Mouse (Mus musculus) forebrain, embryonic 11.5 days (tissue): ENCODE data around the gene Vps53. TPM values are rescaled to one million over a fixed set of nuclear protein-coding genes. Genes with fewer than 3 reads are reported as not detected.

Experiments
- ATAC-seq: fragments of 200-750 bp; cut with Nextera tagmentation; replicated peaks from 2 replicates; pipeline ENCODE4 v1.8.0; 2017; ENCODE audit warnings: moderate TSS enrichment; ENCODE audit not compliant: low FRiP score
- DNase-seq: peaks from one replicate; pipeline ENCODE4 v3.0.0-alpha.2; 2017; ENCODE audit warnings: low spot score
- H3K27ac ChIP-seq: fragments of 300-500 bp; sonication (generic); 2 replicates; pipeline ENCODE4 v1.5.1; 2014; ENCODE audit warnings: low read depth, low read length
- H3K27me3 ChIP-seq: fragments of 300-500 bp; sonication (generic); 2 replicates; pipeline ENCODE4 v1.6.1; 2014; ENCODE audit warnings: mild to moderate bottlenecking, low read length, mixed read lengths; ENCODE audit not compliant: control insufficient read depth, insufficient read depth
- H3K36me3 ChIP-seq: fragments of 300-500 bp; sonication (generic); 2 replicates; pipeline ENCODE4 v1.6.1; 2014; ENCODE audit warnings: mild to moderate bottlenecking, low read length, moderate library complexity, mixed read lengths; ENCODE audit not compliant: control insufficient read depth, insufficient read depth
- H3K4me1 ChIP-seq: fragments of 300-500 bp; sonication (generic); replicated peaks from 2 replicates; pipeline ENCODE4 v1.6.1; 2014; ENCODE audit warnings: low read length, mixed read lengths; ENCODE audit not compliant: control insufficient read depth, insufficient read depth
- H3K4me2 ChIP-seq: fragments of 300-500 bp; sonication (generic); 2 replicates; pipeline ENCODE4 v1.6.1; 2014; ENCODE audit warnings: low read depth, mild to moderate bottlenecking, low read length, moderate library complexity, mixed read lengths; ENCODE audit not compliant: severe bottlenecking
- H3K4me3 ChIP-seq: fragments of 300-500 bp; sonication (generic); 2 replicates; pipeline ENCODE4 v1.5.1; 2014; ENCODE audit warnings: low read depth, low read length
- H3K9ac ChIP-seq: fragments of 300-500 bp; sonication (generic); 2 replicates; pipeline ENCODE4 v1.6.1; 2014; ENCODE audit warnings: low read length
- H3K9me3 ChIP-seq: fragments of 300-500 bp; sonication (generic); 2 replicates; pipeline ENCODE4 v1.6.1; 2016; ENCODE audit warnings: low read length, mixed read lengths; ENCODE audit not compliant: control insufficient read depth
- WGBS: fragments of 180-500 bp; shearing (Covaris S2); extraction: QIAGEN DNeasy Blood & Tissue Kit; methylation state at CpG from one replicate; pipeline ENCODE4 v1.1.7; 2014; 5-methylcytosine and 5-hydroxymethylcytosine counted together
- polyA plus RNA-seq: library from polyadenylated mRNA; unstranded; fragments of >200 nt; fragmentation: Nextera tagmentation; extraction: Ambion mirVana; gene quantifications from 2 replicates; pipeline ENCODE4 v1.2.1, GENCODE M21; 2014

Gene Vps53
- polyA plus RNA-seq, 1 experiment from 2014 or later, result 43.6 TPM

DNA sequence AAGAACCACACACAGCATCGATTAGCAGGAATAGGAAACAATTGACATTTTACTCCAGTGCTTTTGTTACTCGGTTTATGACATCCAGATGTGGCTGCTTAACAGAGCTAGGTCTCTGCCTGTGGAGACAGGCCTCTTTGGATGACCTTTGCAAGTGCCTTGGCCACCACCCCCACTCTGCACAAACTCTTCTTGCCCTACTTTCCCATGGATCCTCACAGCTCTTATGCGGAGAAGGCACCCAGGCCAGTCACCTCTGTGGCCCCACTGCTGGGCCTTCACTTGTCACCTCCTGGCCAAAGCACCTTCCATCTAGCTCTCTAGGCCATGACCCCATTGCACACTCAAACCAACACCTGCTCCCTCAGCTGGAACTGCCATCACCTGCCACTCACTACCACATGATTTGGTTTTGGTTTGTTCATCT, 95.5 kb downstream of the Vps53 start:
- DNase-seq, result no peak
- H3K27me3 ChIP-seq, result no peaks in the 10 kb centered on the region
- WGBS, result 79% methylated on average over 3 of the region's 3 CpGs

DNA sequence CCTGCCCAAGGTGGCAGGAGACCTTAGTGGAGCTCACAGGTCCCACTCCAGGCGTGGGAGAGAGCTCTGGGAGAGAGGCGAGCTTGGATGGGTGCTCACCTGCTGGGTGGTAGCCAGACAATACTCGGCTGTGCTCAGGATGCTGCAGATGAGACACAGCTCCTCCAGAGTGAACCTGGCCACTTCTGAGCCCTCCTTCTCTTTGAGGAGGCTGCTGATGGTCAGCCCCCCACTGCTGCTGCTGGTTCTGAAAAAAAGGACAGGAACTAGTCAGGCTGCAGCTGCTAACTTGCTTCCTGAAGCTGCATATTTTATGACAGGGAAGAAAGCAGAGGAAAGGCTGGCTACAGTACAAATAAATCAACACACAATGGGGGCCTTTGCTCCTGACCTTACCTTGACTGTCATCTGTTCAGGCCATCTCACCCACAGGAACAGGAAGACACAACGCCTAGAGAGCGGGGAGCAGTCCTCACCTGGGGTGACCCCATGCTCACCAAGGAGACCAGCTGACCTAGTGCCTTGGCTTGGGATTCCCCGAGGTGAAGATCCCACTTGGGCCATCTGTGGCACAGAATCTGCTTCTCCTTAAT, 98.3 kb downstream of the Vps53 start:
- H3K4me3 ChIP-seq, result no peak overlapping the region
- no peaks in the 10 kb centered on the region for H3K4me1 ChIP-seq
- ATAC-seq (no peak), DNase-seq (no peak)
- H3K4me2 ChIP-seq, result no peak overlapping the region
- no peaks in the 10 kb centered on the region for H3K9me3 ChIP-seq
- no peak overlapping the region for H3K9ac ChIP-seq
- H3K27ac ChIP-seq, result no peak overlapping the region
- 87% methylated on average over 6 of the region's 6 CpGs for WGBS
- no peaks in the 10 kb centered on the region for H3K27me3 ChIP-seq
- H3K36me3 ChIP-seq, result peaks cover 2% of the 10 kb centered on the region; the same call in 1 of the 2 replicates

More for the DNA sequence above, 95.5 kb downstream of the Vps53 start:
- peaks cover 2% of the 10 kb centered on the region; the same call in 1 of the 2 replicates for H3K36me3 ChIP-seq
- no peak overlapping the region for H3K27ac ChIP-seq
- no peak overlapping the region for H3K9ac ChIP-seq
- ATAC-seq, result no peak
- H3K4me1 ChIP-seq, result no peaks in the 10 kb centered on the region
- no peaks in the 10 kb centered on the region for H3K9me3 ChIP-seq
- H3K4me2 ChIP-seq, result no peak overlapping the region
- no peak overlapping the region for H3K4me3 ChIP-seq

DNA sequence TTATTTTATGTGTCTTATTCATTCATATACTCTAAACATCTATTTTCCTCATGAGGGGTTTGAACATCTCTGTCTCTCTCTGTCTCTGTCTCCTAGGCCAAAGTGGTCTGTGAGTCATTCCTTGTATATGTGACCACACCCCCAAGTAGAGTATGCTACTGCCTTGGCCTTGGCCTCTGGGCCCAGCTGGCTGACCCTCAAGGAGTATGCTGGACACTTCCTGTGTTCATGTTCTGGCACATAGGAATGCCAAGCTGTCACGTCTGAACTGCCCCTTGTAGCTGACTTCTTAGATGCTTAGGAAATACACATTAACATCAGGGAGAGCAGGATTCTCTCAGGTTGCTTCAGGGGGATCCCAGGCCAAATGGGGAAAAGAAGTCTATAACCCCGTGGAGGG, 99.2 kb downstream of the Vps53 start:
- no peaks in the 10 kb centered on the region for H3K27me3 ChIP-seq
- no peak overlapping the region for H3K4me3 ChIP-seq
- ATAC-seq (no peak), DNase-seq (no peak)
- no peaks in the 10 kb centered on the region for H3K9me3 ChIP-seq
- no peak overlapping the region for H3K9ac ChIP-seq
- no peaks in the 10 kb centered on the region for H3K4me1 ChIP-seq
- no peak overlapping the region for H3K27ac ChIP-seq
- H3K36me3 ChIP-seq, result no peaks in the 10 kb centered on the region; the same call in 1 of the 2 replicates
- no peak overlapping the region for H3K4me2 ChIP-seq
- 71% methylated on average over 2 of the region's 2 CpGs for WGBS

DNA sequence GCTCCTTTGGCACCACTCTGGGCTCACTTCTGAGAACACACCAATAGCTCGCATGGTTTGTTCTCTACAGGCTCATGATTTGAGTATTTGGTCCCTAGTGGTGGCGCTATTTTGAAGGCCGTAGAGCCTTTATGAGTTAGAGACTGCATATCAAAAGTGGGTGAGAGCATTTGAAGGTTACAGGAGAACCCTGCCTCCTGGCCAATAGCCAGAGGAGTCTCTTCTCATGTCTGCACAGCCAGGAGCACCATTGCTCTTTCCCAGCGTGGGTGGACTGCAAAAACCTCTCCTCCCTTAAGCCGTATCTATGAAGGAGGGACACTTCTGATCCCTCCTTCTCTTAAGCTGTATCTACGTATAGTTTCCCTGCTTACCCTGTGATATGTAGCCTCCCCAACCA, 102.1 kb downstream of the Vps53 start:
- DNase-seq (no peak), ATAC-seq (no peak)
- Histone ChIP-seq H3K9me3 (no peaks in the 10 kb centered on the region), H3K36me3 (no peaks in the 10 kb centered on the region; the same call in 1 of the 2 replicates), H3K4me1 (no peaks in the 10 kb centered on the region), H3K9ac (no peak overlapping the region), H3K4me2 (no peak overlapping the region), H3K27me3 (no peaks in the 10 kb centered on the region), H3K4me3 (no peak overlapping the region), H3K27ac (no peak overlapping the region)
- 86% methylated on average over 6 of the region's 6 CpGs for WGBS

DNA sequence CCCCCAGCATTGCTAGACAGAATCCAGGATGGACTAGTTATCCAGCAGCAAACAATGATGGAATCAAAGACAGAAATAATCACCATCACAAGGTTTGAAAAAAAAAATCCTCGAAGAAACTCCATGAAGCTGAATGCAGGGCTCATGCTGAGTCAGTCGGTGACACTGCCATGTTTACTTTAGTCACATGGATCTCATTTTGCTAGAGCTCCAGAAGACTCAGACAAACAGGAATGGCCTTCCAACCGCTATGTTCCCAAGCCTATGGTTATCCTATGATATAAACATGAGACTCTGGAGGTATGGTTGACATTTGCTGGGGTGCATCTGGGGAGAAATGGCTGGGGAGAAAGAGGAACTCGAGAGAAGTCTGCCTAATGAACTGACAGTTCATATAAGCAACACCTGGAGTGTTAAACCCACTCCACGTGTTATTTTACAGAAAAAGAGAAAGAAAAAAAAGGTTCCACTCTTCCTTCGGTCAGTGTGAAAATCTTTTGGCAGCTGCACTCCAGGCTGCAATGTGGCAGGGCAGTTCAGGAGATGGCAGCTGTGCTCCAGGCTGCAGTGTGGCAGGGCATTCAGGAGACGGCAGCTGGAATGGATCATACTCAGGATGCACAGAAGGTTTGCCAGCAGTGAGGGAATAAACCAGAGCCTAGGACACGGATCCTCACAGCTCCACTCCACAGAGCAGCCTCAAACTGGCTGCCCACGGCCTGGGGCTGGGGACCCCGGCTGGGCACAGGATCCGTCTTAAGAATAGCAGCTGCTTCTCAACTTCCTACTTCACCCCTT, 105.0 kb downstream of the Vps53 start:
- Histone ChIP-seq H3K9me3 (no peaks in the 10 kb centered on the region), H3K27me3 (no peaks in the 10 kb centered on the region), H3K9ac (no peak overlapping the region), H3K4me1 (no peaks in the 10 kb centered on the region), H3K4me3 (no peak overlapping the region), H3K4me2 (no peak overlapping the region), H3K27ac (no peak overlapping the region), H3K36me3 (no peaks in the 10 kb centered on the region)
- 74% methylated on average over 11 of the region's 11 CpGs for WGBS
- no peak for ATAC-seq
- no peak for DNase-seq

DNA sequence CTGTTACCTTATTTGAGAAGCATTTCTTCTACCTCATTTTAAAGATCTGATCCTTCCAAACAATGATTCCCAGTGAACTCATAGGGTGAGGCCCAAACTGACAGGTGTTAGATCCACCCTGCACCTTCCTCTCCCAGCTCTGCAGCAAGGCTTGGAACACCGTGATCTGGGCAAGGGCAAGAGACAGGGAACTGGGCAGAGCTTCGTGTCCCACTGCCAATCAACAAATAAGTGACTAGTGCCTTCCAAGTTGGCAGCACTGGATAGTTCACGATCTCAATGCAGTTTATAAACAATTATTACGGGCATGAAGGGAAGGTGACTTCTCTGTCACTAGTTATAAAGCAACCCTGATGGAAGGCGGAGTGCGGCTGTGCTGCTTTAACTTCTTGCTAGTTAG, 109.6 kb downstream of the Vps53 start:
- Histone ChIP-seq H3K9ac (no peak overlapping the region), H3K4me3 (no peak overlapping the region), H3K27me3 (no peaks in the 10 kb centered on the region), H3K4me2 (no peak overlapping the region), H3K36me3 (no peaks in the 10 kb centered on the region), H3K27ac (no peak overlapping the region), H3K9me3 (no peaks in the 10 kb centered on the region), H3K4me1 (no peaks in the 10 kb centered on the region)
- DNase-seq (no peak), ATAC-seq (no peak)
- WGBS, result 92% methylated on average over 6 of the region's 6 CpGs

DNA sequence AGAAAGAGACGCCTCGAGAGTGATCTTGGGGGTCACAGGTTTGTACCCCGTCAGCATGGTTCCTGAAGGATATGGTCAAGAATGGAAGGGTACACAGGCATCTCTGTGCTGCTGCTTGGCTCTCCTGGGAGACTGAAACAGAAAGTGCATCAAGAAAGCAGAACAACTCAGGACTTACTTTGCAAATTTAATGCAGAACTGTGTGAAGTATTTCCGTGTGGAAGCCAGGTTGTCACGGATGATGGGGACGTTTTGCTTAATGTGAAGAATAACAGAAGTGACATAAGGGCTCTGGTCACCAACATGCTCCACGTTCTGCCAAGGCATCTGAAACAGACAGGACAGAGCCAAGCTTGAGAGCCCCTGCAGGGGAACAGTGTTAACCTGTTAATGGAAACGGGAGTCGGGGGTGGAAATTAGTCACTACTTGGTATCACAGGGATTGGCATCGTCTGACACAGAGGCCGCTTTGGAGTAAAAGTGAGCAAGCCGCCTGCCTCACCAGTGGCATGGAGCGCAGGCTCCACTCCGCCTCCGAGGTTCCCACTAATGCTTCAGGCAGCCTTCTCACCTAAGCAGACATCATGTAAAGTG, 112.8 kb downstream of the Vps53 start:
- 91% methylated on average over 15 of the region's 15 CpGs for WGBS

DNA sequence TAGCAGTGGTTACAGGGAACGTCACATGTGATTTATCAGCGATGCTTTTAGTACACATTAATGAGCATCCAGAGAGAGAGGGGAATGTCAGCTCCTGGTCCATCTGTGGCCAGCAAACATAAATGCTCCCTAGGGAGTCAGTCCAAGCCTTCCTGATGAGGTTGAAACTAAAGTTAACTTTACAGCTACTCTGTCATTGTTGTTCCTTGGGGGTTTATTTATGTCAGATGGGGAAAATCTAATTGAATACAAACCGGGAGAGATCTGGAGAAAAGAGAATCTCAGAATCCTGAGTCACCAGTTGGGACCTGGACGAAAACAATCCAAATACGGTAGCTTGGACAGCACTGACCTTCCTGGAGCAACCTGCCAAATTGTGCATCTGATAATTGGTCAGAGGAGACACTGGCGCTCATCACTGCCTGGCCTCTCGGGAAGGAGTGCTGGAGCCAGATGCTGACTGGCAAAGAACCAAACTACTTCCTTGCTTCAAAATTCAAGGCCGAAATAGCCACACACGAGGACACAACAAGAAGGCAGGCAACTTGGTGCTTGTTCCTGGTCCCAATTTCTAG, 113.8 kb downstream of the Vps53 start:
- no peaks in the 10 kb centered on the region for H3K36me3 ChIP-seq
- ATAC-seq (no peak), DNase-seq (no peak)
- no peak overlapping the region for H3K4me2 ChIP-seq
- 87% methylated on average over 9 of the region's 9 CpGs for WGBS
- no peak overlapping the region for H3K27ac ChIP-seq
- no peak overlapping the region for H3K9ac ChIP-seq
- H3K9me3 ChIP-seq, result no peaks in the 10 kb centered on the region
- no peak overlapping the region for H3K4me3 ChIP-seq
- H3K27me3 ChIP-seq, result no peaks in the 10 kb centered on the region
- H3K4me1 ChIP-seq, result no peaks in the 10 kb centered on the region

More for the DNA sequence above, 112.8 kb downstream of the Vps53 start:
- Histone ChIP-seq H3K4me2 (no peak overlapping the region), H3K27ac (no peak overlapping the region), H3K4me1 (no peaks in the 10 kb centered on the region), H3K9ac (no peak overlapping the region), H3K4me3 (no peak overlapping the region), H3K36me3 (no peaks in the 10 kb centered on the region), H3K9me3 (no peaks in the 10 kb centered on the region), H3K27me3 (no peaks in the 10 kb centered on the region)
- ATAC-seq (no peak), DNase-seq (no peak)
